Mouse (Mus musculus) heart, adult 2 months (tissue): ENCODE measurements around the gene Morn4.

Source experiments
- CTCF ChIP-seq: fragments of 200-600 bp; IDR thresholded peaks from 2 replicates; pipeline ENCODE4 v1.8.1; 2022; ENCODE audit warnings: antibody characterized with exemption, mild to moderate bottlenecking, moderate library complexity
- EP300 ChIP-seq: fragments of 200-500 bp; IDR thresholded peaks from 2 replicates; pipeline ENCODE4 v1.6.1; 2011; ENCODE audit warnings: low read depth, low read length, control low read depth; ENCODE audit not compliant: insufficient read depth
- POLR2A ChIP-seq: fragments of 200-500 bp; IDR thresholded peaks from 2 replicates; pipeline ENCODE4 v1.6.1; 2011; ENCODE audit warnings: mild to moderate bottlenecking, low read depth, low read length, control low read depth; ENCODE audit not compliant: insufficient read depth

- no peak for TF ChIP-seq CTCF
- no peak for TF ChIP-seq EP300
- no peak for TF ChIP-seq POLR2A
Observed at GRCm38 (mm10) chr19:42050251-42050650, 35.9 kb downstream of the Morn4 start.
